Mouse (Mus musculus) heart, adult 2 months (tissue): Measurements from ENCODE around the gene Ppm1h. TPM values are rescaled to one million over a fixed set of nuclear protein-coding genes. Genes with fewer than 3 reads are reported as not detected.

Source experiments
- DNase-seq, 2 experiments: peaks; one replicate each; pipeline ENCODE4 v3.0.0; 2021
- H3K27ac ChIP-seq: fragments of 200-600 bp; 2 replicates; pipeline ENCODE4 v1.8.1; 2022
- H3K27me3 ChIP-seq: fragments of 200-500 bp; 2 replicates; pipeline ENCODE4 v1.6.1; 2012; ENCODE audit warnings: mild to moderate bottlenecking, low read length, inconsistent platforms, mixed read lengths; ENCODE audit not compliant: control insufficient read depth, insufficient read depth
- H3K36me3 ChIP-seq: fragments of 200-500 bp; 2 replicates; pipeline ENCODE4 v1.6.1; 2012; ENCODE audit warnings: low read length, inconsistent platforms; ENCODE audit not compliant: control insufficient read depth, insufficient read depth
- H3K4me1 ChIP-seq: fragments of 200-500 bp; 2 replicates; pipeline ENCODE4 v1.6.1; 2011; ENCODE audit warnings: low read length; ENCODE audit not compliant: control insufficient read depth, insufficient read depth
- H3K4me3 ChIP-seq: fragments of 200-600 bp; 2 replicates; pipeline ENCODE4 v1.8.1; 2022
- H3K79me2 ChIP-seq: fragments of 200-500 bp; replicated peaks from 2 replicates; pipeline ENCODE4 v1.6.1; 2012; ENCODE audit warnings: mild to moderate bottlenecking, inconsistent platforms, low read length, moderate library complexity, mixed read lengths; ENCODE audit not compliant: control insufficient read depth, insufficient read depth
- H3K9ac ChIP-seq: fragments of 200-500 bp; 2 replicates; pipeline ENCODE4 v1.6.1; 2012; ENCODE audit warnings: low read depth, mild to moderate bottlenecking, control low read depth, inconsistent platforms, low read length, mixed read lengths
- CTCF ChIP-seq: fragments of 200-600 bp; IDR thresholded peaks from 2 replicates; pipeline ENCODE4 v1.8.1; 2022; ENCODE audit warnings: antibody characterized with exemption, mild to moderate bottlenecking, moderate library complexity
- EP300 ChIP-seq: fragments of 200-500 bp; IDR thresholded peaks from 2 replicates; pipeline ENCODE4 v1.6.1; 2011; ENCODE audit warnings: low read depth, low read length, control low read depth; ENCODE audit not compliant: insufficient read depth
- POLR2A ChIP-seq: fragments of 200-500 bp; IDR thresholded peaks from 2 replicates; pipeline ENCODE4 v1.6.1; 2011; ENCODE audit warnings: mild to moderate bottlenecking, low read depth, low read length, control low read depth; ENCODE audit not compliant: insufficient read depth
- WGBS: fragments of 180-500 bp; shearing (Covaris S2); methylation state at CpG from one replicate; pipeline ENCODE4 v1.1.7; 2018; 5-methylcytosine and 5-hydroxymethylcytosine counted together
- intact Hi-C: fragments of 180-260 bp; cut with DNase I; formaldehyde crosslinking; loops from one replicate; pipeline ENCODE4 v1.15.1; 2025
- polyA plus RNA-seq: library from polyadenylated mRNA; depleted of rRNA; stranded (reverse); fragments of >200 nt; gene quantifications from 2 replicates; pipeline ENCODE4 v1.2.3, GENCODE M21; 2012
- total RNA-seq, 2 experiments: library from RNA; stranded (reverse); gene quantifications; 2 replicates each; pipeline ENCODE4 v1.2.3; 2021

Gene Ppm1h
- total and polyA plus RNA-seq, 3 experiments, result 4.5 to 7.8 (median 6.4) TPM

DNA sequence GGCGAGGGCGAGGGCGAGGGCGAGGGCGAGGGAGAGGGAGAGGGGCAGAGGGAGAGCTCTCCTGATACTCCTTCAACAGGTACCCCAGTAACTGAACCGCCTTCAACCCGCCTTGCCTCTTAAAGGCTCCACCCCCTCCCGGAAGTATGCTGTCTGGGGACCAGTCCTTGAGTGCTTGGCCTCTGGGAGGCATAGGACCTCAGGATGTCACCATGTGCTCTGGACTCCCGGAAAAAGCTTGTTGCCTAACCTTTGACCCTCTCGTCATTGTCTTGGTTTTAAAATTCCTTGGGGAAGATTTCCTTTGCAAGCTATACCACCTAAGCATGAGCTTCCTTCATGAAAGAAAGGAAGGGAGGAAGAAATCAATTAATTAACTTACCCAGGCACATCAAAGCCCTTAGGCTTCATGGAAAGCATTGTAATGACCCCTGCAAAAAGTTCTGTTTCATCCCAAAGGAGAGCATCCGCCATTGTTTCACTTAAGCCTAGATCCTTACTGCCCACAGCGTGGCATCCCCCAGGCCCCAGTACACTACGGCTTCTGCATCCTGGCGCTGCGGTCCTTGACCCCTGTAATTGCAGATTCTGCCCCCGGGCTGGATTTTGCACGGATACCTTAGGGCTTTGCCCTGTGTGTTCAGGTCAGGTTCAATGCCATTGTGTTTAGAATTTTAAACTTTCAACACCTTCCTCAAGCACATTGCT lies 15.5 kb downstream of the Ppm1h start:
- intact Hi-C loops, result no loop called here
- 71% methylated on average over 17 of the region's 17 CpGs for WGBS
- H3K4me3 ChIP-seq, result no peak overlapping the region
- DNase-seq, result no peak
- no peaks in the 10 kb centered on the region; the same call in none of the 2 replicates for H3K79me2 ChIP-seq
- no peak overlapping the region for H3K27ac ChIP-seq
- H3K4me1 ChIP-seq, result no peaks in the 10 kb centered on the region
- no peak overlapping the region for H3K9ac ChIP-seq
- TF ChIP-seq CTCF, result no peak
- no peaks in the 10 kb centered on the region for H3K36me3 ChIP-seq
- H3K27me3 ChIP-seq, result no peaks in the 10 kb centered on the region

DNA sequence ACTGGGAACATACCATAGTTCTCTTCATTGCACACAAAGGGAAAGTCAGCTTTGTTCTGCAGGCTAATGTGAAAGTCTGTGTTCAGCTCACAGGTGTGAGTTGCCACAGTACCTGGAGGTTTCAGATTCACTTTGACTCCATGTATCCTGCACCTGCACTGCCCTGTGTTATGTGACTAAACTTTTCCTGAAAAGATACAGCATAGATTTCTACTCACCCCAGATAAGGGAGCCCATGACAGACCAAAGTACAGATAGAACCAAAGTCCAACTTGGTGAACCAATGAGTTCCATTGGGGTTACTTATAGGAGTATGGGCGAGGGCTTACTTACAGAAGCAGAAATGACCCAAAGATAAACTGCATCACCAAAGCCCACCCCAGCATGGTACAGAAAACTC lies 17.8 kb downstream of the Ppm1h start:
- Histone ChIP-seq H3K9ac (no peak overlapping the region), H3K36me3 (no peaks in the 10 kb centered on the region), H3K27me3 (no peaks in the 10 kb centered on the region), H3K79me2 (peaks cover 2% of the 10 kb centered on the region), H3K27ac (no peak overlapping the region), H3K4me3 (no peak overlapping the region), H3K4me1 (no peaks in the 10 kb centered on the region)
- intact Hi-C loops, result no loop called here
- no peak for TF ChIP-seq EP300
- no peak for TF ChIP-seq POLR2A
- no peak for TF ChIP-seq CTCF
- WGBS, result 91% methylated on average over 1 of the region's 1 CpGs
- DNase-seq, result no peak

GRCm38 (mm10) chr10:122698347-122698746 lies 19.8 kb downstream of the Ppm1h start:
- Histone ChIP-seq H3K4me3 (no peak overlapping the region), H3K9ac (no peak overlapping the region), H3K27ac (no peak overlapping the region), H3K79me2 (peaks cover 2% of the 10 kb centered on the region), H3K4me1 (no peaks in the 10 kb centered on the region; the same call in 1 of the 2 replicates), H3K36me3 (no peaks in the 10 kb centered on the region), H3K27me3 (no peaks in the 10 kb centered on the region)
- intact Hi-C loops, result no loop called here
- WGBS, result 94% methylated on average over 5 of the region's 5 CpGs
- DNase-seq, result no peak
- no peak for TF ChIP-seq CTCF
- TF ChIP-seq EP300, result no peak
- no peak for TF ChIP-seq POLR2A

DNA sequence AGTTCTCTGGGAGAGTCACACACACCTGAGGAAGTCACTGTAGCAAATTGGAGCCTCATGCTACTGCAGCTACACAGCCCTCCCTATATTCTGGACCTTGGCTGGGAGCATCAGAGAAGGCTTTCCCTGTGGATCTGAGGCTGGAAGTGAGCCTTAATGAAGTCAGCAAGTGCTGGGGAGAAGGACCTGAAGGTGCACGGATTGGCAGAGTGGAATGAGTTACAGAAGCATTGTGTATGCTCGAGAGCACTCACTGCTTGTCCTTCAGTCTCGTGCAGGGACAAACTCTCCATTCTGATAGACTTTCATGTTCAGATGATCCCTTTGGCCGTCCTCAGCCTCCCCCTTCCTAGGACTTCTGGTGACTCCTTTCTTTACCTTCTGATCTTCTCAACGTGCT lies 26.3 kb downstream of the Ppm1h start:
- Histone ChIP-seq H3K79me2 (peaks cover 2% of the 10 kb centered on the region; the same call in 1 of the 2 replicates), H3K4me3 (no peak overlapping the region), H3K27ac (no peak overlapping the region), H3K36me3 (no peaks in the 10 kb centered on the region), H3K4me1 (no peaks in the 10 kb centered on the region; the same call in 1 of the 2 replicates), H3K27me3 (no peaks in the 10 kb centered on the region), H3K9ac (no peak overlapping the region)
- TF ChIP-seq EP300 (no peak), POLR2A (no peak), CTCF (no peak)
- DNase-seq, result no peak
- WGBS, result 86% methylated on average over 5 of the region's 5 CpGs
- intact Hi-C loops, result no loop called here

DNA sequence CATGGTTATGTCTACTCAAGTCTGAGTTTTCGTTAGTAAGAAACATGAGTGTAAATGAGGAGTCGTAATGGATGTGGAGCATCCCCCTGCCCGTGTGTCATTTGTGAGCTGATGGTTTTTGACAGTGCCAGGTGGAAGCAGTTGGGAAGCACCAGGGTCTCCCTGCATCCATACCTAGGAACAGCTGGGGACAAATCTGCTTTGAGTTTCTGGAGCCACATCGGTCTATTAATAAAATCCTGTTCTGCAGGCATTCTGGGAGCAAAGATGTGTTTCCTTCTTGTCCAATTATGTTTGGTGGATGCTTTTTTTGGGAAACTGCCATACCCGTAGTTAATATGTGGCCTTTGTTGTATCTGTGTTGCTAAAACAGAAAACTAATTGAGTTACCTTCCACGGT lies 26.9 kb downstream of the Ppm1h start:
- no peak for DNase-seq
- Histone ChIP-seq H3K36me3 (no peaks in the 10 kb centered on the region), H3K4me1 (no peaks in the 10 kb centered on the region; the same call in 1 of the 2 replicates), H3K9ac (no peak overlapping the region), H3K27ac (no peak overlapping the region), H3K79me2 (peaks cover 2% of the 10 kb centered on the region; the same call in 1 of the 2 replicates), H3K4me3 (no peak overlapping the region), H3K27me3 (no peaks in the 10 kb centered on the region)
- TF ChIP-seq CTCF (no peak), EP300 (no peak), POLR2A (no peak)
- 85% methylated on average over 6 of the region's 6 CpGs for WGBS
- intact Hi-C loops, result no loop called here

DNA sequence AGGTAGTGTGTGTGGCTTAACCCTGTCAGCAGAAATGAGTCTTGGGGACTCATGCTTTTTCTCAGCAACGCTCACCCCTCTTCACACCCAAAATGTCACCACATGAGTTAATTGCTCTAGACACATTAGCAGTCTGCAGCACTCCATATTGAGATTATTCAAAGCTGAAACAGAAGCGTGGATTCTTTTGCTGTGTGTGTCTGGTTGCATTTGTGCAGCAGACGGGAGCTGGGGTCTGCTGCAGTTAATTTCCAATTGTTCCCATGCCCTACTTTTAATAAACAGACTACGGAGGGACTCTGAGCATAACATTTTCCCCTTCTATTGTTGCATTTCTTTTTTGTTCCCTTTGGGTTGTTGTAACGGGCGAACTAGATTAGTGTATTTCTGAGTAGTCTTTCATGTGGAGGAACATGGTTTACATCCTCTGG lies 32.8 kb downstream of the Ppm1h start:
- no peak overlapping the region for H3K4me3 ChIP-seq
- 75% methylated on average over 6 of the region's 6 CpGs for WGBS
- H3K27me3 ChIP-seq, result no peaks in the 10 kb centered on the region
- peaks cover 2% of the 10 kb centered on the region; the same call in 1 of the 2 replicates for H3K79me2 ChIP-seq
- no peak overlapping the region for H3K27ac ChIP-seq
- intact Hi-C loops, result no loop called here
- H3K36me3 ChIP-seq, result no peaks in the 10 kb centered on the region
- H3K9ac ChIP-seq, result no peak overlapping the region
- no peaks in the 10 kb centered on the region for H3K4me1 ChIP-seq
- no peak for DNase-seq
- no peak for TF ChIP-seq EP300
- no peak for TF ChIP-seq CTCF
- no peak for TF ChIP-seq POLR2A
